Mouse (Mus musculus) midbrain, embryonic 14.5 days (tissue): ENCODE measurements around the gene Slc24a2. TPM values are rescaled to one million over a fixed set of nuclear protein-coding genes. Genes with fewer than 3 reads are reported as not detected.

Source experiments
- ATAC-seq: fragments of 200-750 bp; cut with Nextera tagmentation; 2 replicates; pipeline ENCODE4 v1.8.0; 2017; ENCODE audit warnings: moderate number of reproducible peaks, moderate library complexity; ENCODE audit not compliant: low FRiP score, low TSS enrichment
- DNase-seq: peaks from one replicate; pipeline ENCODE4 v3.0.0-alpha.2; 2015
- H3K27ac ChIP-seq: fragments of 300-500 bp; sonication (generic); replicated peaks from 2 replicates; pipeline ENCODE4 v1.5.1; 2014; ENCODE audit warnings: mild to moderate bottlenecking, low read depth, low read length, moderate library complexity
- H3K27me3 ChIP-seq: fragments of 300-500 bp; sonication (generic); 2 replicates; pipeline ENCODE4 v1.6.1; 2014; ENCODE audit warnings: low read length, control low read depth, mixed read lengths; ENCODE audit not compliant: control insufficient read depth, insufficient read depth
- H3K36me3 ChIP-seq: fragments of 300-500 bp; sonication (generic); 2 replicates; pipeline ENCODE4 v1.6.1; 2014; ENCODE audit warnings: low read length, control low read depth; ENCODE audit not compliant: control insufficient read depth, insufficient read depth
- H3K4me1 ChIP-seq: fragments of 300-500 bp; sonication (generic); 2 replicates; pipeline ENCODE4 v1.6.1; 2014; ENCODE audit warnings: mild to moderate bottlenecking, antibody characterized with exemption, low read length, control low read depth; ENCODE audit not compliant: control insufficient read depth, insufficient read depth
- H3K4me2 ChIP-seq: fragments of 300-500 bp; sonication (generic); 2 replicates; pipeline ENCODE4 v1.6.1; 2014; ENCODE audit warnings: mild to moderate bottlenecking, low read length, moderate library complexity
- H3K4me3 ChIP-seq: fragments of 300-500 bp; sonication (generic); replicated peaks from 2 replicates; pipeline ENCODE4 v1.5.1; 2014; ENCODE audit warnings: low read depth, low read length
- H3K9ac ChIP-seq: fragments of 300-500 bp; sonication (generic); replicated peaks from 2 replicates; pipeline ENCODE4 v1.6.1; 2014; ENCODE audit warnings: mild to moderate bottlenecking, low read length, moderate library complexity
- H3K9me3 ChIP-seq: fragments of 300-500 bp; sonication (generic); 2 replicates; pipeline ENCODE4 v1.6.1; 2016; ENCODE audit warnings: low read length, control low read depth, mixed read lengths; ENCODE audit not compliant: control insufficient read depth
- WGBS: fragments of 180-500 bp; shearing (Covaris S2); extraction: QIAGEN DNeasy Blood & Tissue Kit; methylation state at CpG from one replicate; pipeline ENCODE4 v1.1.7; 2014; 5-methylcytosine and 5-hydroxymethylcytosine counted together
- polyA plus RNA-seq: library from polyadenylated mRNA; unstranded; fragments of >200 nt; fragmentation: Nextera tagmentation; extraction: Ambion mirVana; gene quantifications from 2 replicates; pipeline ENCODE4 v1.2.1, GENCODE M21; 2014

Slc24a2 gene
- 4.0 and 4.6 TPM in 2 replicates for polyA plus RNA-seq

DNA sequence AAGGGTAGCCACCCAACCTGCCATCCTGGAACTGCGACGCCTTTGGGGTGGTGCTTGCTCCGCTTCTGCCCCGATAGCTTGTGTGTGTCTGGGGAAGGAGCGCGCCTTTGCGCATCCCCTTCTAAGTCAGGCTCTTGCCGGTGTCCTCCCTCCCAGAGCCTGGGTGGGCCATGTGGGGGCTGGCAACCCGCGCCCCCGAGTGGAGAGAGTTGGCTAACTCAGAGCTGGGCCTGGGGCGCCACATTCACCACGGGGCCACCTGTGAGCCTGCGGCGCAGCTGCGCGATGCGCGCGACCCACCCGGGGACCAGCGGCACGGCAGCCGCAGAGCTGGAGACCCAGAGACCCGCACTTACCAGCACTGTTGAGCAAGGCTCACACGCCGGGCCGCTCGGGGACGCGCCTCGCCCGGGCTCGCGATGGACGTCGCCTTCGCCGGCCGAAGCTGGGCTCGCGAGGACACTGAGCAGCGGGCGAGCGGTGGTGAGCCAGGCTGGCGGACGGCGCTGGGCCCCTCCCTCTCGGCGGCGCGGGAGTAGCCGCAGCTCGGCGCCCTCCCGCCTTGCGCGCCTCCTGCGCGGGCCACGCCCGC is at the start of gene Slc24a2:
Gene Slc24a2, minus strand, starts transcription at position 518 of the 592 bp plus-strand sequence.
- H3K27ac ChIP-seq = peak within 1 kb of the TSS; percentile 77
- DNase-seq = peak; percentile 85
- WGBS = under 1% methylated on average over 62 of the region's 62 CpGs
- peak within 1 kb of the TSS; percentile 65 for H3K4me3 ChIP-seq
- no peaks in the 10 kb centered on the region for H3K36me3 ChIP-seq
- H3K27me3 ChIP-seq = no peaks in the 10 kb centered on the region
- peak; percentile 88 for ATAC-seq
- H3K9me3 ChIP-seq = no peaks in the 10 kb centered on the region
- H3K4me2 ChIP-seq = peak within 1 kb of the TSS; percentile 87
- H3K4me1 ChIP-seq = peaks cover 9% of the 10 kb centered on the region; the same call in 1 of the 2 replicates
- H3K9ac ChIP-seq = peak within 1 kb of the TSS; percentile 68

DNA sequence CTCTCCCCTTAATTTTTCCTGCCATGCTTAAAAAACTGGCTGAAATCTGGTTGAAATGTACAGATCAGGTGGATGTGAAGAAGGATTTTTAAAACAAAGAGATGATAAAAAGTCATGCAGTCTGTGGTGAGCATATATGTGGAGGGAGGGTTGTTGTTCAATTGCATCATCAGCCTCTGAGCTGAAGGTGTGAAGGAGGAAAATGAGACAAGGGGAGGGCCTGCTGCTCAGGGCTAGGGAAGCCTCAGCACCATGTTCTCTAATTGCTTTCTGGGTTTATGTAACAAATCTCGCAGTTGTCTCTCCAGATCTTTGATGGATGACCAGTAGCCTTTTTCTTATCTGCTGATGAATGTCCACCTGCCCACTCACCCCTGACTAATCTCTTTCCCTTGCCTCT is 44.5 kb upstream of the Slc24a2 start:
- 4% methylated on average over 1 of the region's 1 CpGs for WGBS
- DNase-seq (no peak), ATAC-seq (no peak)
- Histone ChIP-seq H3K27ac (no peak overlapping the region), H3K4me2 (no peak overlapping the region), H3K9ac (no peak overlapping the region), H3K36me3 (no peaks in the 10 kb centered on the region), H3K27me3 (no peaks in the 10 kb centered on the region), H3K9me3 (no peaks in the 10 kb centered on the region; the same call in 1 of the 2 replicates), H3K4me3 (no peak overlapping the region), H3K4me1 (no peaks in the 10 kb centered on the region)

GRCm38 (mm10) chr4:87274276-87274675 is 44.0 kb upstream of the Slc24a2 start:
- no peak for ATAC-seq
- no peak overlapping the region for H3K4me2 ChIP-seq
- H3K27me3 ChIP-seq = no peaks in the 10 kb centered on the region
- WGBS = 50% methylated on average over 2 of the region's 2 CpGs
- no peak for DNase-seq
- no peak overlapping the region for H3K4me3 ChIP-seq
- H3K9ac ChIP-seq = no peak overlapping the region
- no peaks in the 10 kb centered on the region for H3K4me1 ChIP-seq
- H3K27ac ChIP-seq = no peak overlapping the region
- H3K9me3 ChIP-seq = no peaks in the 10 kb centered on the region; the same call in 1 of the 2 replicates
- H3K36me3 ChIP-seq = no peaks in the 10 kb centered on the region

DNA sequence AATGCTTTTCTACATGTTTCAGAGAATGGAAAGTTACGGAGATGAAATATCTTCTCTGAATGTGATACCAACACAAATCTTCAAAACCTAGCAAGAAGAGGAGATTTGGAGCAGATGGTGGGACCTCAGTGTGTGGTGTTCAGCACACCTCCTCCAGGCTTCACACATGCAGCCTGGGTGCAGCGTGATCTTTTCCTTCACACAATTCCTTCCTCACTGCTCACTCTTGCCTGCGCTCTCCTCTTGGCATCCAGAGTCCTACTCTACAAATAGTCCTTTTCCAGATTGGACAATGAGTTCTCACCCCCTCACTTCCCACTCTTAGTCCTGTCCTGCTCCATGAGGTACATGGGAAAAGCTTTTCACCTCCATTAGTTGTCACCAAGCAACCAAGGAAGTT is 43.2 kb upstream of the Slc24a2 start:
- WGBS = 98% methylated on average over 3 of the region's 3 CpGs
- H3K27me3 ChIP-seq = no peaks in the 10 kb centered on the region
- no peaks in the 10 kb centered on the region; the same call in 1 of the 2 replicates for H3K9me3 ChIP-seq
- H3K27ac ChIP-seq = no peak overlapping the region
- H3K4me1 ChIP-seq = no peaks in the 10 kb centered on the region
- no peak overlapping the region for H3K9ac ChIP-seq
- no peak overlapping the region for H3K4me2 ChIP-seq
- ATAC-seq = no peak
- no peak overlapping the region for H3K4me3 ChIP-seq
- no peaks in the 10 kb centered on the region for H3K36me3 ChIP-seq
- no peak for DNase-seq

GRCm38 (mm10) chr4:87229224-87229959 is 885 bp downstream of the Slc24a2 start:
- DNase-seq (peak; percentile 66), ATAC-seq (peak; percentile 56; the same call in 1 of the 2 replicates)
- H3K4me3 ChIP-seq = peak overlapping the region; percentile 65
- H3K4me2 ChIP-seq = peak overlapping the region; percentile 87
- peak overlapping the region; percentile 77 for H3K27ac ChIP-seq
- WGBS = 10% methylated on average over 14 of the region's 14 CpGs
- H3K36me3 ChIP-seq = no peaks in the 10 kb centered on the region
- H3K9me3 ChIP-seq = no peaks in the 10 kb centered on the region
- peak overlapping the region; percentile 68 for H3K9ac ChIP-seq
- peaks cover 9% of the 10 kb centered on the region; the same call in 1 of the 2 replicates for H3K4me1 ChIP-seq
- no peaks in the 10 kb centered on the region for H3K27me3 ChIP-seq

DNA sequence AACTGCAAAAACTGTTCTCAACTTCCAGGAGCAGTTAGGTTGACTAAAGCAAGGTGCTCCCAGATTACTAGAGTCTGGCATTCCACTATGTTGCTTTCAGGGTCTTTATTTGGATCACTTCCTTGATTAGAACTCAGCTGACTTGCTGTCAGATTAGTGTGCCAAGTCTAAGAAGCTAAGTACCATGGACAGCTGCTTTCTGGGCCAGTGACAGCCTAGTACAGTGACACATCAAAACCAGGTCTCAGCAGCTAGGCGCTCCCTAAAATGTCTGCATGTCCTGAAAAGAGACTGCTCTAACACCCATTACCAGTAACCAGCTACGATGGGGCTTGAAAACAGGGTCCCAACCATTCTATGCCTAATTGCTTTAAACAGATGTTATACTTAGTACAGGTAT is 8.7 kb downstream of the Slc24a2 start:
- 57% methylated on average over 2 of the region's 2 CpGs for WGBS
- H3K36me3 ChIP-seq = no peaks in the 10 kb centered on the region
- H3K4me2 ChIP-seq = no peak overlapping the region
- H3K9me3 ChIP-seq = no peaks in the 10 kb centered on the region
- ATAC-seq = no peak
- H3K4me1 ChIP-seq = 0 out of 2 replicates have a peak, but pooled peaks cover 5% of the 10 kb centered on the region
- H3K27me3 ChIP-seq = no peaks in the 10 kb centered on the region
- no peak overlapping the region for H3K4me3 ChIP-seq
- DNase-seq = peak; percentile 53
- no peak overlapping the region for H3K9ac ChIP-seq
- no peak overlapping the region for H3K27ac ChIP-seq

DNA sequence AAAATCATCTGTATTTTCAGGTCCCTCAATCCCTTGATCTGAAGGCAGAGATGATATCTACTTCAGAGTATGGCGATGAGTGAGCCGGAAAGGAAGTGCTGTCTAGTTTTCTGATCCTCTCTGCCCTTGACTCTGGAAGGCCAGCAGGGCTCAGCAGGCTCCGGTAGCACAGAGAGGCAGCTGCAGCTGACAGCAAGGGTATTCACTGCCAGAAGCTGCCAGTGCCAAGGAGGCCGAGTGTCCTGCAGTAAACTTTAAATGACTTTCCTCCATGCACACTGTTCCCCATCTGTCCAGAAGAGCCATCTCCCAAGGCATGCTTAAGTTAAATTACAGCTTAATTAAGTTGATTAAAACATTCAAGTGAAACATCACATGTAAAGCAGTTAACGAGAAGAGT is 12.1 kb downstream of the Slc24a2 start:
- Histone ChIP-seq H3K36me3 (no peaks in the 10 kb centered on the region), H3K27me3 (no peaks in the 10 kb centered on the region), H3K4me2 (no peak overlapping the region), H3K9me3 (no peaks in the 10 kb centered on the region), H3K27ac (no peak overlapping the region), H3K4me1 (no peaks in the 10 kb centered on the region), H3K4me3 (no peak overlapping the region), H3K9ac (no peak overlapping the region)
- WGBS = 61% methylated on average over 5 of the region's 5 CpGs
- DNase-seq = no peak
- ATAC-seq = no peak

DNA sequence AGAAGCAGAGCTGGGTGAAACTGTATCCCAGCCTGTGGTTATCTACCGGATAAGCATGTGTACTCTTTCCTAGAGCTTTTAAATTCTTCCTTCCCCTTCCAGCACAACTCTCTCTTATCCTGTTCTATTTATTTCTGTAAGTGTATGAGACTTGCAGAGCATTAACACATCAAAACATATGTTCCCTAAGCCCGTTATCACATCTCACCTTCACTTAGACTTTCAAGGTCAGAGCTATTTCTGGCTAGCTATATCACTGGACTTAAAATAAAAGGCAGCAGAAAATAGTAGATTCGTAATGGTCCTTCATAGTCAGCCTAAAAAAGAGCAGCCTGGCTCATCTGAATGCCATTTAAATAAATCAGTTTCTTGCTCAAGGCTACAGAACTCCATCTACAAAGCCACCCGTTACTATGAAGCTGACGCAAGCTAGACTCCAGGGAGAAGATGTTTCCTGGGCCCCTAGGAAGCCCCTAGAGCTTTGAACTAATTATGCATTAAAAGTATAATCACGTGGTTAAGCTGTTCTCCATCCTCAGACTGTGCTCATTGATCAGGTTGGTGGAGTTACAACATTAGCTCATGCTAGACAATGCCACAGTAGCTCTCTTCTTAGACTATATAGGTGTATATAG is 18.8 kb downstream of the Slc24a2 start:
- WGBS = 44% methylated on average over 6 of the region's 6 CpGs
- no peak overlapping the region for H3K4me3 ChIP-seq
- ATAC-seq (peak; percentile 37; the same call in 1 of the 2 replicates), DNase-seq (peak; percentile 57)
- peaks cover 6% of the 10 kb centered on the region; the same call in 1 of the 2 replicates for H3K4me1 ChIP-seq
- no peaks in the 10 kb centered on the region for H3K9me3 ChIP-seq
- H3K36me3 ChIP-seq = no peaks in the 10 kb centered on the region
- H3K27me3 ChIP-seq = no peaks in the 10 kb centered on the region
- no peak overlapping the region for H3K9ac ChIP-seq
- H3K4me2 ChIP-seq = no peak overlapping the region
- peak overlapping the region; percentile 60 for H3K27ac ChIP-seq
